Mouse (Mus musculus) olfactory bulb, adult 2 months (tissue): ENCODE measurements at regions not wholly inside any gene's neighbourhood (a gene's known extent, or its start where the extent isn't known, plus 50 kb on each side); places are given as distances from the start of the nearest gene placed in this dataset.

Source experiments
- CTCF ChIP-seq: fragments of 200-500 bp; IDR thresholded peaks from 2 replicates; pipeline ENCODE4 v1.5.1; 2012; ENCODE audit warnings: low read depth, mild to moderate bottlenecking, low read length, moderate library complexity; ENCODE audit not compliant: insufficient read depth
- POLR2A ChIP-seq: fragments of 200-500 bp; IDR thresholded peaks from 2 replicates; pipeline ENCODE4 v1.6.1; 2012; ENCODE audit warnings: mild to moderate bottlenecking, low read depth, low read length, moderate library complexity; ENCODE audit not compliant: insufficient read depth

DNA sequence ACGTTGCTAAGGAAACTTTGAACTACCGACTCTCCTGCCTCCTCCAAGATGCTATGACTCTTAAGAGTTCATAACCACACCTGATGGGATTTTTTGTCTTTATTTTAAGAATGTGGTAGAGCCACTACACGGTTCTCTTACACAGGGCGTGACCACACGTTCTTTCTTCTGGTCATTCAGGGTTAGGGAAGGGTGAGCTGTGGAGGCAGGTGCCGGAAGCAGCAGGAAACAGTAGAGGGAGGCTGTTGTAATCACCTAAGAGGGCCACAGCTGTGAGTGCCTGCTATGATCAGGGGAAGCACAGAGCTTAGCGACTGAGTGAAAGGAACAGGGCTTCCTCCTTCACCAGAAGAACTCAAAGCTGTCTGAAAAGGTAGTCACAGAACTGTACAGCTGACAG, 50.6 kb upstream of the Larp1 start:
- TF ChIP-seq CTCF (no peak), POLR2A (no peak)
